16 mouse cellular contexts compared by ENCODE assay signal in genomic region chr4:141241861-141242260, GRCm38 (mm10). TPM values are rescaled to one million over a fixed set of nuclear protein-coding genes. Genes with fewer than 3 reads are reported as not detected.
DNase-seq lines count a peak whose midpoint lies in the region; ATAC-seq and TF ChIP-seq lines count a peak whose summit lies in the region.
"Had no signal": no experiment of that assay in that cellular context is flagged by ENCODE, and none has a peak within 500 bp of the region (broad histone marks: within the 10 kb centered on the region; RNA-seq: fewer than 3 reads in every experiment).

No protein-coding gene starts in this region.

- 34% methylated on average over 15 of the region's 15 CpGs for WGBS in hindbrain, embryonic 12.5 days
- WGBS in hindbrain, embryonic 16.5 days = 30% methylated on average over 15 of the region's 15 CpGs
- WGBS in embryonic facial prominence, embryonic 13.5 days = 32% methylated on average over 15 of the region's 15 CpGs
- WGBS in limb, embryonic 13.5 days = 26% methylated on average over 15 of the region's 15 CpGs
- 32% methylated on average over 15 of the region's 15 CpGs for WGBS in liver, postnatal 0 days (ENCODE audit: insufficient replicate concordance)
- 36% methylated on average over 15 of the region's 15 CpGs for WGBS in midbrain, embryonic 16.5 days

- ATAC-seq in hindbrain, embryonic 12.5 days (ENCODE audit: low FRiP score) = no peak
- ATAC-seq in hindbrain, embryonic 16.5 days = no peak
- no peak for ATAC-seq in embryonic facial prominence, embryonic 13.5 days (ENCODE audit: insufficient number of reproducible peaks, insufficient read depth, low FRiP score, low TSS enrichment, low read depth)
- no peak for ATAC-seq in limb, embryonic 13.5 days (ENCODE audit: low FRiP score, low read depth)
- no peak for ATAC-seq in liver, postnatal 0 days
- no peak for ATAC-seq in midbrain, embryonic 16.5 days
- ATAC-seq: forebrain, embryonic 15.5 days; inflammation-experienced regulatory T-cells, adult 6 months had no signal

- TF ChIP-seq CTCF in E14TG2a.4 (conservative IDR thresholded peaks at IDR 0.05; ENCODE audit: low read length) = no peak
- TF ChIP-seq CTCF in liver, postnatal 0 days (IDR thresholded peaks at IDR 0.05; ENCODE audit: low read depth) = no peak

- TF ChIP-seq EP300 in liver, postnatal 0 days (IDR thresholded peaks at IDR 0.05; ENCODE audit: low read depth) = no peak

- H3K4me2 ChIP-seq in hindbrain, embryonic 12.5 days (replicated peaks) = peak overlapping the region; percentile 26; the same call in 1 of the 2 replicates
- H3K4me2 ChIP-seq in hindbrain, embryonic 16.5 days (ENCODE audit: low read length) = no peak overlapping the region
- peak overlapping the region; percentile 71 for H3K4me2 ChIP-seq in embryonic facial prominence, embryonic 13.5 days
- H3K4me2 ChIP-seq in limb, embryonic 13.5 days (replicated peaks) = peak overlapping the region; percentile 71
- H3K4me2 ChIP-seq in liver, postnatal 0 days (ENCODE audit: low read depth, low read length) = no peak overlapping the region
- no peak overlapping the region for H3K4me2 ChIP-seq in midbrain, embryonic 16.5 days (ENCODE audit: low read length)
- H3K4me2 ChIP-seq: forebrain, embryonic 15.5 days; midbrain, embryonic 11.5 days had no signal

- H3K4me3 ChIP-seq in hindbrain, embryonic 12.5 days = no peak overlapping the region
- no peak overlapping the region for H3K4me3 ChIP-seq in hindbrain, embryonic 16.5 days (ENCODE audit: low read length)
- H3K4me3 ChIP-seq in E14TG2a.4 (replicated peaks; ENCODE audit: low read length) = peak overlapping the region; percentile 61
- peak overlapping the region; percentile 49; the same call in 1 of the 2 replicates for H3K4me3 ChIP-seq in embryonic facial prominence, embryonic 13.5 days
- H3K4me3 ChIP-seq in limb, embryonic 13.5 days = no peak overlapping the region
- H3K4me3 ChIP-seq in liver, postnatal 0 days (ENCODE audit: low read depth, low read length) = no peak overlapping the region
- no peak overlapping the region for H3K4me3 ChIP-seq in midbrain, embryonic 16.5 days (ENCODE audit: low read depth, low read length)
- H3K4me3 ChIP-seq: forebrain, embryonic 15.5 days; heart, adult 2 months; left cerebral cortex, adult 2 months; neural tube, embryonic 15.5 days had no signal

- peaks cover 96% of the 10 kb centered on the region for H3K27me3 ChIP-seq in hindbrain, embryonic 12.5 days
- H3K27me3 ChIP-seq in hindbrain, embryonic 16.5 days (replicated peaks; ENCODE audit: control insufficient read depth, insufficient read depth, low read length) = peaks cover 39% of the 10 kb centered on the region
- H3K27me3 ChIP-seq in E14TG2a.4 (ENCODE audit: insufficient read depth, low read length) = peaks cover 70% of the 10 kb centered on the region
- peaks cover 81% of the 10 kb centered on the region for H3K27me3 ChIP-seq in embryonic facial prominence, embryonic 13.5 days
- H3K27me3 ChIP-seq in limb, embryonic 13.5 days = peaks cover 96% of the 10 kb centered on the region
- peaks cover 70% of the 10 kb centered on the region for H3K27me3 ChIP-seq in liver, postnatal 0 days (ENCODE audit: insufficient read depth, low read length)
- H3K27me3 ChIP-seq in midbrain, embryonic 16.5 days (ENCODE audit: control insufficient read depth, insufficient read depth, low read depth, low read length) = peaks cover 63% of the 10 kb centered on the region

- no peak for DNase-seq in liver, postnatal 0 days
- DNase-seq: adrenal gland, adult 8-10 months; cerebellum, adult 18-20 months; heart, postnatal 36 days had no signal

- no peaks in the 10 kb centered on the region for H3K9me3 ChIP-seq in hindbrain, embryonic 12.5 days (replicated peaks)
- no peaks in the 10 kb centered on the region for H3K9me3 ChIP-seq in hindbrain, embryonic 16.5 days (ENCODE audit: control insufficient read depth, low read length)
- no peaks in the 10 kb centered on the region for H3K9me3 ChIP-seq in E14TG2a.4 (ENCODE audit: low read length)
- H3K9me3 ChIP-seq in embryonic facial prominence, embryonic 13.5 days = no peaks in the 10 kb centered on the region
- H3K9me3 ChIP-seq in limb, embryonic 13.5 days = no peaks in the 10 kb centered on the region
- no peaks in the 10 kb centered on the region for H3K9me3 ChIP-seq in liver, postnatal 0 days (ENCODE audit: low read length)
- H3K9me3 ChIP-seq in midbrain, embryonic 16.5 days (replicated peaks; ENCODE audit: control insufficient read depth, low read length, poor library complexity, severe bottlenecking) = no peaks in the 10 kb centered on the region
- H3K9me3 ChIP-seq: forebrain, embryonic 15.5 days; neural tube, embryonic 15.5 days had no signal

- H3K9ac ChIP-seq in hindbrain, embryonic 12.5 days = no peak overlapping the region
- no peak overlapping the region for H3K9ac ChIP-seq in hindbrain, embryonic 16.5 days (ENCODE audit: low read depth, low read length)
- 0 out of 2 replicates have a peak overlapping the region, but pooled peaks have one; percentile 71 for H3K9ac ChIP-seq in embryonic facial prominence, embryonic 13.5 days
- H3K9ac ChIP-seq in limb, embryonic 13.5 days = no peak overlapping the region
- H3K9ac ChIP-seq in liver, postnatal 0 days (replicated peaks) = no peak overlapping the region
- no peak overlapping the region for H3K9ac ChIP-seq in midbrain, embryonic 16.5 days (ENCODE audit: low read depth, low read length)
- H3K9ac ChIP-seq: forebrain, embryonic 15.5 days; neural tube, embryonic 15.5 days had no signal

- no peak overlapping the region for H3K27ac ChIP-seq in hindbrain, embryonic 12.5 days
- no peak overlapping the region for H3K27ac ChIP-seq in hindbrain, embryonic 16.5 days (ENCODE audit: low read depth, low read length)
- H3K27ac ChIP-seq in embryonic facial prominence, embryonic 13.5 days = peak overlapping the region; percentile 73
- no peak overlapping the region for H3K27ac ChIP-seq in limb, embryonic 13.5 days
- no peak overlapping the region for H3K27ac ChIP-seq in liver, postnatal 0 days (ENCODE audit: low read depth)
- H3K27ac ChIP-seq in midbrain, embryonic 16.5 days (ENCODE audit: low read length) = no peak overlapping the region
- H3K27ac ChIP-seq: forebrain, embryonic 15.5 days; heart, adult 2 months; left cerebral cortex, adult 2 months; neural tube, embryonic 15.5 days had no signal

- H3K4me1 ChIP-seq in hindbrain, embryonic 12.5 days = peaks cover 62% of the 10 kb centered on the region
- peaks cover 26% of the 10 kb centered on the region for H3K4me1 ChIP-seq in hindbrain, embryonic 16.5 days (ENCODE audit: control insufficient read depth, insufficient read depth, low read depth, low read length)
- peaks cover 83% of the 10 kb centered on the region for H3K4me1 ChIP-seq in E14TG2a.4 (replicated peaks; ENCODE audit: low read depth, low read length)
- peaks cover 81% of the 10 kb centered on the region for H3K4me1 ChIP-seq in embryonic facial prominence, embryonic 13.5 days
- H3K4me1 ChIP-seq in limb, embryonic 13.5 days = peaks cover 73% of the 10 kb centered on the region
- H3K4me1 ChIP-seq in liver, postnatal 0 days (ENCODE audit: insufficient read depth) = peaks cover 24% of the 10 kb centered on the region
- H3K4me1 ChIP-seq in midbrain, embryonic 16.5 days (ENCODE audit: control insufficient read depth, insufficient read depth, low read length) = peaks cover 26% of the 10 kb centered on the region

- no peaks in the 10 kb centered on the region for H3K36me3 ChIP-seq in hindbrain, embryonic 12.5 days
- no peaks in the 10 kb centered on the region for H3K36me3 ChIP-seq in hindbrain, embryonic 16.5 days (ENCODE audit: control insufficient read depth, insufficient read depth, low read length)
- H3K36me3 ChIP-seq in E14TG2a.4 (ENCODE audit: insufficient read depth, low read length) = no peaks in the 10 kb centered on the region
- no peaks in the 10 kb centered on the region for H3K36me3 ChIP-seq in embryonic facial prominence, embryonic 13.5 days
- H3K36me3 ChIP-seq in limb, embryonic 13.5 days = no peaks in the 10 kb centered on the region
- no peaks in the 10 kb centered on the region for H3K36me3 ChIP-seq in liver, postnatal 0 days (replicated peaks; ENCODE audit: insufficient read depth, low read length)
- H3K36me3 ChIP-seq in midbrain, embryonic 16.5 days (ENCODE audit: control insufficient read depth, insufficient read depth, low read length) = no peaks in the 10 kb centered on the region
- H3K36me3 ChIP-seq: forebrain, embryonic 15.5 days; neural tube, embryonic 15.5 days had no signal

RNA-seq across cellular contexts. Expression of gene Arhgef19, which starts 2.6 kb away (rescaled TPM):
- 6.1 and 10.9 TPM in 2 replicates for polyA plus RNA-seq in hindbrain, embryonic 12.5 days (2016; fragmentation: Nextera tagmentation; extraction: Ambion mirVana)
- 1.7 and 2.0 TPM in 2 replicates for polyA plus RNA-seq in hindbrain, embryonic 16.5 days (2015; fragmentation: Nextera tagmentation; extraction: Ambion mirVana)
- 18.9 and 23.3 TPM in 2 replicates for polyA plus RNA-seq in embryonic facial prominence, embryonic 13.5 days (2015; fragmentation: Nextera tagmentation; extraction: Ambion mirVana)
- 8.1 and 10.9 TPM in 2 replicates for polyA plus RNA-seq in limb, embryonic 13.5 days (2015; fragmentation: Nextera tagmentation; extraction: Ambion mirVana)
- polyA plus RNA-seq in liver, postnatal 0 days (2015; fragmentation: Nextera tagmentation; extraction: Ambion mirVana) = 3.0 and 4.2 TPM in 2 replicates
- polyA plus RNA-seq in midbrain, embryonic 16.5 days (2015; fragmentation: Nextera tagmentation; extraction: Ambion mirVana) = 1.1 and 1.3 TPM in 2 replicates
- polyA plus RNA-seq: inflammation-experienced regulatory T-cells, adult 6 months had no signal

RNA-seq across cellular contexts. Expression of gene Rsg1, which starts 28.1 kb away (rescaled TPM):
- polyA plus RNA-seq in hindbrain, embryonic 12.5 days (2016; fragmentation: Nextera tagmentation; extraction: Ambion mirVana) = 5.8 and 5.9 TPM in 2 replicates
- polyA plus RNA-seq in hindbrain, embryonic 16.5 days (2015; fragmentation: Nextera tagmentation; extraction: Ambion mirVana) = 8.4 and 8.9 TPM in 2 replicates
- 7.4 and 7.9 TPM in 2 replicates for polyA plus RNA-seq in embryonic facial prominence, embryonic 13.5 days (2015; fragmentation: Nextera tagmentation; extraction: Ambion mirVana)
- 6.1 and 8.4 TPM in 2 replicates for polyA plus RNA-seq in limb, embryonic 13.5 days (2015; fragmentation: Nextera tagmentation; extraction: Ambion mirVana)
- 0.43 and 0.79 TPM in 2 replicates for polyA plus RNA-seq in liver, postnatal 0 days (2015; fragmentation: Nextera tagmentation; extraction: Ambion mirVana)
- polyA plus RNA-seq in midbrain, embryonic 16.5 days (2015; fragmentation: Nextera tagmentation; extraction: Ambion mirVana) = 7.9 and 10.5 TPM in 2 replicates

RNA-seq across cellular contexts. Expression of gene Epha2, which starts 59.2 kb away (rescaled TPM):
- polyA plus RNA-seq in hindbrain, embryonic 12.5 days (2016; fragmentation: Nextera tagmentation; extraction: Ambion mirVana) = 2.7 and 3.2 TPM in 2 replicates
- 1.1 TPM in 2 replicates for polyA plus RNA-seq in hindbrain, embryonic 16.5 days (2015; fragmentation: Nextera tagmentation; extraction: Ambion mirVana)
- polyA plus RNA-seq in embryonic facial prominence, embryonic 13.5 days (2015; fragmentation: Nextera tagmentation; extraction: Ambion mirVana) = 2.6 and 4.0 TPM in 2 replicates
- 2.6 and 3.9 TPM in 2 replicates for polyA plus RNA-seq in limb, embryonic 13.5 days (2015; fragmentation: Nextera tagmentation; extraction: Ambion mirVana)
- polyA plus RNA-seq in liver, postnatal 0 days (2015; fragmentation: Nextera tagmentation; extraction: Ambion mirVana) = 1.5 and 2.4 TPM in 2 replicates
- polyA plus RNA-seq in midbrain, embryonic 16.5 days (2015; fragmentation: Nextera tagmentation; extraction: Ambion mirVana) = 0.94 and 1.0 TPM in 2 replicates
- polyA plus RNA-seq: inflammation-experienced regulatory T-cells, adult 6 months had no signal

Comparison
In these comparisons a context has a peak if more than half of its experiments do, and no peak if none do; other contexts are left out.
1. H3K4me2 ChIP-seq: peak in hindbrain, embryonic 12.5 days (single experiment), embryonic facial prominence, embryonic 13.5 days (single experiment) and limb, embryonic 13.5 days (single experiment); none in hindbrain, embryonic 16.5 days (single experiment), liver, postnatal 0 days (single experiment) and midbrain, embryonic 16.5 days (single experiment).
2. H3K4me3 ChIP-seq: peak in E14TG2a.4 (single experiment) and embryonic facial prominence, embryonic 13.5 days (single experiment); none in hindbrain, embryonic 12.5 days (single experiment), hindbrain, embryonic 16.5 days (single experiment), limb, embryonic 13.5 days (single experiment), liver, postnatal 0 days (single experiment) and midbrain, embryonic 16.5 days (single experiment).